Mouse (Mus musculus): Measurements from ENCODE around the gene Osbp. TPM values are rescaled to one million over a fixed set of nuclear protein-coding genes. Genes with fewer than 3 reads are reported as not detected.
"Not testable (repeated sequence)": the region's sequence is repeated elsewhere in the genome, so short reads cannot be mapped to it uniquely, and the experiment has no call there.

Osbp gene
- total RNA-seq (2021), result 10 to 100 TPM; 81.7 to 95.1 TPM
- polyA plus RNA-seq (2012; rRNA removed), result 33.8 and 57.2 TPM in 2 replicates
- long read RNA-seq, full-length matches to known transcripts, result 47 of 64 reads
- long read RNA-seq, partial matches to known transcripts, result 15 of 64 reads
- long read RNA-seq, other reads (novel, unspliced or antisense), result 2 of 64 reads

DNA sequence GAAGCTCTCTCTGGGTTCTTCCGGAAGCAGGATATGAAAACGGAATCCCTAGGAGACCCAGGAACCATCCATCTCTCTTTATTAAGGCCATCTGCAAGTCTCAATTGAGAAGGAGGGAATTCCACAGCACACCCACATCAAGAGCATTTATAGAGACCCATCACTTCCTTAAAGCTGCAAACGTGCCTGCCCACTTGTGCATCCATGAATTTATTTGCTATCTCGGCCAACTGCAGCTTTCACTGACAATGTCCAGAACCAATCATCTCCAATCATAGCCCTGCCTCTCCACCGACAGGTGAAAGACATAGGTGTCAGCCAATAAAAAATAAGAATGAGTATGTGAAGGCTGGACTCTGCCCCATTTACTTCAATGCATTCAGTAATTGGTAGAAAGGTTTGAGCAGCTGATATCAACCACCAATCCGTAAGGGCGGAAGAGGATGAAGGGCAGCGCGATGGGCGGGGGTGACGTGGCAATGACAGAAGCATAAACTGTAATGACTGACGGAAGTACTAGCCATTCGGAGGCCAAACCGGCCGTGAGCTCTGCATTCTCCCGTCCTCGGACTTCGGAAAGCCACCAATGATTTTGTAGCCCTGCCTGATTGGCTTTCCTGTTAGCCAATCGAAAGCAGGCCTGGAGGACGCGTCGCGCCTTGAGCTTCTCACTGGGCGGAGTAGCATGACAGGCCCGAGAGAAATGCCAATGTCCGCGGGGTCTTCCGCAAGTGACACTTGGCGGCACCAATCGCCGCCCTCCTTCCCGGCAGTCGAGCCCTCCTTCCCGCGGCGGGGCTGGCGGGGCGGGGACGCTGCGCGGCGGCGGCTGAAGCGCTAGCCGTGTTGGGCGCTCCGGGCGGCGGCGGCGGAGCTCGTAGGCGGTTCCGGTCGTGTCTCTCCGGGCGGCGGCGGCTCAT is at the start of gene Osbp:
Osbp (plus strand) TSS at position 919 of the 920 bp plus-strand sequence.
- intact Hi-C loops (cut with DNase I), result loop anchor here (1.0 kb wide), 1 partner anchor 51 kb away; no protein-coding TSS in a partner anchor

DNA sequence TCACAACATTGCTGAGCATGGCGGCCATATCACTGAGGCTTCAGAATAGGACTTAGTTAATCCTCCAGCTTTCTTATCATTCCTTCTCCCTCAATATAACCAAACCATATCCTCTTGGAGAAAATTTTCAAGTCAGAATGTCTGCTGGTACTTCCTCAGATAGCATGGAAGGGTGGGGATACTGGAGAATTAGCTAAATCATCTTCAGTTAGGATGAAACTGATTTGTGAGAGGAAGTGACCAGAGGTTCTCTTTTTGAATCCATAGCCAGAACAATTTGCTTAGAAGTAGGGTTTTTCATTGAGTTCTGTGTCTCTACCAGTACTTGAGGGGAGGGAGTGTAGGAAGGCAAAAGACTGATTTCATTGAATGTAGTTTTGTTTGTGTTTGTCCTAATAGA is 43.7 kb upstream of the Osbp start:
- Histone ChIP-seq H3K36me3 (ENCODE audit: control insufficient read depth, insufficient read depth, low read length) (peaks cover 24% of the 10 kb centered on the region), H3K4me1 (ENCODE audit: control insufficient read depth, insufficient read depth, low read length) (no peaks in the 10 kb centered on the region), H3K79me2 (replicated peaks; ENCODE audit: control insufficient read depth, insufficient read depth, low read length) (no peaks in the 10 kb centered on the region), H3K27ac (no peak overlapping the region), H3K27me3 (ENCODE audit: control insufficient read depth, insufficient read depth, low read length) (no peaks in the 10 kb centered on the region), H3K9ac (ENCODE audit: low read depth, low read length) (no peak overlapping the region), H3K4me3 (no peak overlapping the region)
- intact Hi-C loops (cut with DNase I), result no loop called here
- DNase-seq, result no peak
- TF ChIP-seq CTCF (IDR thresholded peaks at IDR 0.05) (no peak), POLR2A (IDR thresholded peaks at IDR 0.05; ENCODE audit: insufficient read depth, low read depth, low read length) (no peak), EP300 (IDR thresholded peaks at IDR 0.05; ENCODE audit: insufficient read depth, low read depth, low read length) (no peak)
- 97% methylated on average over 1 of the region's 1 CpGs for WGBS

More for the DNA sequence above, at the start of gene Osbp:
- DNase-seq, result peak; percentile 99 to 100
- peaks cover 11% of the 10 kb centered on the region for H3K36me3 ChIP-seq (ENCODE audit: control insufficient read depth, insufficient read depth, low read length)
- under 1% methylated on average over 59 of the region's 59 CpGs for WGBS
- peaks cover 3% of the 10 kb centered on the region for H3K79me2 ChIP-seq (replicated peaks; ENCODE audit: control insufficient read depth, insufficient read depth, low read length)
- peak within 1 kb of the TSS; percentile 87 for H3K27ac ChIP-seq
- peak within 1 kb of the TSS; percentile 84 for H3K4me3 ChIP-seq
- peaks cover 7% of the 10 kb centered on the region for H3K4me1 ChIP-seq (ENCODE audit: control insufficient read depth, insufficient read depth, low read length)
- peak within 1 kb of the TSS; percentile 91 for H3K9ac ChIP-seq (ENCODE audit: low read depth, low read length)
- H3K27me3 ChIP-seq (ENCODE audit: control insufficient read depth, insufficient read depth, low read length), result no peaks in the 10 kb centered on the region
- TF ChIP-seq EP300 (IDR thresholded peaks at IDR 0.05; ENCODE audit: insufficient read depth, low read depth, low read length), result 0 out of 2 replicates have a peak, but pooled peaks have one; percentile 4
- TF ChIP-seq CTCF (IDR thresholded peaks at IDR 0.05), result no peak
- TF ChIP-seq POLR2A (IDR thresholded peaks at IDR 0.05; ENCODE audit: insufficient read depth, low read depth, low read length), result peak; percentile 79

- H3K4me3 ChIP-seq; H3K4me1 ChIP-seq (ENCODE audit: control insufficient read depth, insufficient read depth, low read length); H3K9ac ChIP-seq (ENCODE audit: low read depth, low read length); intact Hi-C loops (cut with DNase I); DNase-seq; H3K27me3 ChIP-seq (ENCODE audit: control insufficient read depth, insufficient read depth, low read length); H3K27ac ChIP-seq; H3K79me2 ChIP-seq (replicated peaks; ENCODE audit: control insufficient read depth, insufficient read depth, low read length): not testable (repeated sequence)
- peaks cover 20% of the 10 kb centered on the region for H3K36me3 ChIP-seq (ENCODE audit: control insufficient read depth, insufficient read depth, low read length)
- WGBS, result 94% methylated on average over 2 of the region's 2 CpGs
Measured at GRCm38 (mm10) chr19:11922515-11922914, 43.2 kb upstream of the Osbp start.

DNA sequence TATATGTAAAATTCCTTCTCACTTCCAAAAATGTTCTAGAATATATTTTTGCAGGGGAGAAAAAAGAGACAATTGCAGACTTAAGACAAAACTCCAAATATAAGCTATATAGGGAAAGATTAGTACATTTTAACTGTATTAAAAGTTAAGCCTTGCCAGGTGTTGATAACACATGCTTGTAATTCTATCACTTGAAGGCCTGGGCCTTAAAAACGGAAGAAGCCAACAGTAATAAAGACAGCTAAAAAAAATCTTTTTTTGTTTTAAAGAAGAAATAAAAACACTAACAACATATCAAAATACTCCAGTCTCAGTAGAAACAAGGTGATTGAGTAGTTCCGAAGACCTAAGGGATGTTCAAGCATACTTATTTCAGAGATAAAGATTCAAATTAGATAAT is 39.4 kb upstream of the Osbp start:
- H3K27ac ChIP-seq, result no peak overlapping the region
- no peaks in the 10 kb centered on the region for H3K79me2 ChIP-seq (replicated peaks; ENCODE audit: control insufficient read depth, insufficient read depth, low read length)
- H3K4me1 ChIP-seq (ENCODE audit: control insufficient read depth, insufficient read depth, low read length), result no peaks in the 10 kb centered on the region
- 86% methylated on average over 2 of the region's 2 CpGs for WGBS
- no peak for DNase-seq
- H3K4me3 ChIP-seq, result no peak overlapping the region
- H3K27me3 ChIP-seq (ENCODE audit: control insufficient read depth, insufficient read depth, low read length), result no peaks in the 10 kb centered on the region
- TF ChIP-seq CTCF (IDR thresholded peaks at IDR 0.05), result no peak
- intact Hi-C loops (cut with DNase I), result no loop called here
- H3K9ac ChIP-seq (ENCODE audit: low read depth, low read length), result no peak overlapping the region
- peaks cover 15% of the 10 kb centered on the region for H3K36me3 ChIP-seq (ENCODE audit: control insufficient read depth, insufficient read depth, low read length)

DNA sequence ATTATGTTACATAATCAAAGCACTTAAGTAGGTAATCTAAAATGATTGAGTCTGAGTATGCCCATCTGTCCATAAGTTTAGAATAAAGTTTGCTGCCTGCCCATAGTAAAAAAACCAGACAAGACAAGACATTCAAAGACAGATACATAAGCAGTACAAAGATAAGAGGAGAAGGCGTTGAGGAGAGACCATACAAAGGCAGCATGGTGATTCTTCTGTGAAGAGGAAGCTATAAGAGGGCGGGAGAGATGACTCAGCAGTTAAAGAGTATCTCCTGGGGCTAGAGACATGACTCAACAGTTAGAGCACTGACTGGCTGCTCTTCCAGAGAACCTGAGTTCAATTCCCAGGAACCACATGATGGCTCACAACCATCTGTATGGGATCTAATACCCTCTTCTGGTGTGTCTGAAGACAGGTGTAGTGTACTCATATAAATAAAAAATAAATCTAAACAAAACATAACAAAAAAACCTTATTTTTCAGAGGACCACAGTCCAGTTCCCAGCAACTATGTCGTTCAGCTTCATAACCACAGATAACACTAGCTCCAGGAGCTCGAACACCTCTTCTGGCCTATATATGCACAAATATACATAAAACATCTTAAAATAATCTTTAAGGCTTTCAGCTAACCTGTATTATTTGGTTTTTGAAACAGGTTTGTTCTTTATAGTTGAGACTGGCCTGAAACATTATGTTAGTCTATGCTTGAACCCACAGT is 37.6 kb upstream of the Osbp start:
- H3K4me3 ChIP-seq, result no peak overlapping the region
- H3K36me3 ChIP-seq (ENCODE audit: control insufficient read depth, insufficient read depth, low read length), result peaks cover 12% of the 10 kb centered on the region
- intact Hi-C loops (cut with DNase I), result no loop called here
- no peak for TF ChIP-seq EP300 (IDR thresholded peaks at IDR 0.05; ENCODE audit: insufficient read depth, low read depth, low read length)
- TF ChIP-seq POLR2A (IDR thresholded peaks at IDR 0.05; ENCODE audit: insufficient read depth, low read depth, low read length), result no peak
- TF ChIP-seq CTCF (IDR thresholded peaks at IDR 0.05), result no peak
- no peak overlapping the region for H3K9ac ChIP-seq (ENCODE audit: low read depth, low read length)
- no peak overlapping the region for H3K27ac ChIP-seq
- 77% methylated on average over 4 of the region's 4 CpGs for WGBS
- no peaks in the 10 kb centered on the region for H3K79me2 ChIP-seq (replicated peaks; ENCODE audit: control insufficient read depth, insufficient read depth, low read length)
- no peaks in the 10 kb centered on the region for H3K27me3 ChIP-seq (ENCODE audit: control insufficient read depth, insufficient read depth, low read length)
- H3K4me1 ChIP-seq (ENCODE audit: control insufficient read depth, insufficient read depth, low read length), result no peaks in the 10 kb centered on the region
- no peak for DNase-seq

GRCm38 (mm10) chr19:11946460-11946859 is 19.3 kb upstream of the Osbp start:
- H3K79me2 ChIP-seq (replicated peaks; ENCODE audit: control insufficient read depth, insufficient read depth, low read length); DNase-seq; H3K27ac ChIP-seq; H3K27me3 ChIP-seq (ENCODE audit: control insufficient read depth, insufficient read depth, low read length); H3K4me3 ChIP-seq; H3K9ac ChIP-seq (ENCODE audit: low read depth, low read length); intact Hi-C loops (cut with DNase I); H3K36me3 ChIP-seq (ENCODE audit: control insufficient read depth, insufficient read depth, low read length); H3K4me1 ChIP-seq (ENCODE audit: control insufficient read depth, insufficient read depth, low read length): not testable (repeated sequence)
- 91% methylated on average over 9 of the region's 9 CpGs for WGBS

All from heart, adult 2 months (tissue).